Mouse (Mus musculus): Measurements from ENCODE around the gene Gprc5c. TPM values are rescaled to one million over a fixed set of nuclear protein-coding genes. Genes with fewer than 3 reads are reported as not detected.

The Gprc5c gene
- polyA plus RNA-seq (2012; rRNA removed) = 14.3 and 18.2 TPM in 2 replicates

DNA sequence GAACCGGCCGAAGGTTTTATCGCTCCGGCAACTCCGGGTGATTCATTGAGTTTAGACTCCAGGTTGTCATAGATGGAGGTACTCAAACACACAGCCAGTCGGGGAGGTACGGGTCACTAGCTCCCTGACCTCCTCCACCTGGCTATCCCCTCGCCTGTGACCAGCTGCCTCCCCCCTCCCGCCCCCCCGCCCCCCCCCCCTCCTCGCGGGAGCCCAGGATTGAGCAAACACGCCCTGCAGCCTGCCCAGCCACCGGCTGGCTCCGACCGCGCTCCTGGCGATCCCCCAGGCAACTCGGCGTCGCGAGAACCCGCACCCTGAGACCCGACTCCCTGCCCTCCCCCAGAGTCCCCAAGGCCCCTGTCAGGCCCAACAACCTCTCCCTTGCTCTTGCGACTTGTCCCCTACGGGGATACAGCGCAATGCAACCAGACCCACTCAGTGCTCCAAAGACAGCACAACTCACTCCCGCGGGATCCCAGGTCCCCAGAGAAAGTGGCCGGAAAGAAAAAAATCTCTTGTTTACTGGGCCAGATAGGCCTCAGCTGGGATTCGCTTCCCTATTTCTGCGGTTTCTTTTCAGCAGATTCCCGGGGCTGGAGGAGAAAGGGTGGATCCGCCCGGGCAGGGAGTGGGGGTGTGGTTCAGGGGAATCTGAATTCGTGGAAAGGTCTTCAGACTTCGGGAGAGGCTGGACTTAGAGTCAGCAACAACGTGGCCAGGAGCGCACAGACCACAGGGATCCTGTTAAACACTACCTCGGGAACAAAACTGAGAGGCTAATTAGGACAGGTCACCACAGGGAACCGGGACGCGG lies at the start of gene Gprc5c:
Gene Gprc5c, plus strand, starts transcription at position 701 of the 817 bp plus-strand sequence.
- no peak for TF ChIP-seq CTCF (IDR thresholded peaks at IDR 0.05; ENCODE audit: insufficient read depth, low read length)
- no peak for TF ChIP-seq POLR2A (IDR thresholded peaks at IDR 0.05; ENCODE audit: borderline replicate concordance, extremely low read depth, low read depth, low read length)
- H3K4me3 ChIP-seq (replicated peaks; ENCODE audit: extremely low read depth, low read depth, low read length) = peak within 1 kb of the TSS; percentile 69
- peaks cover 3% of the 10 kb centered on the region for H3K4me1 ChIP-seq (ENCODE audit: control insufficient read depth, insufficient read depth, low read length)
- 3% methylated on average over 38 of the region's 43 CpGs for WGBS
- DNase-seq = peak; percentile 39

DNA sequence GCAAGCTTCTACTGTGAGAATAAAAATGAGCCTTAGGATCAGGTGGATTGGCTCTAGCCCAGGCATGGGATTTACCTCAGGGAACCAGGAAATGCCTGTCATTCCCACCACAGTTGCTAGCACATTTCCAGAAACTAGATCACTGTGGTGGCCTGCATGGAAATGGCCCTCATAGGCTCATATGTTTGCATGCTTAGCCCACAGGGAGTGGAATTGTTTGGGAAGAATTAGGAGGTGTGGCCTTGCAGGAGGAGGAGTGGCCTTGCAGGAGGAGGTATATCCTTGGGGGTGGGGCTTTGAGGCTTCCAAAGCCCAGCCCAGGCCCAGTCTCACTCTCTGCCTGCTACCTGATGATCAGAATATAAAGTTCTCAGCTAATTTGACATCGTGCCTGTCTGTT lies 49.0 kb upstream of the Gprc5c start:
- no peaks in the 10 kb centered on the region for H3K4me1 ChIP-seq (ENCODE audit: control insufficient read depth, insufficient read depth, low read length)
- H3K4me3 ChIP-seq (replicated peaks; ENCODE audit: extremely low read depth, low read depth, low read length) = no peak overlapping the region
- no peak for DNase-seq
- 91% methylated on average over 1 of the region's 1 CpGs for WGBS
- TF ChIP-seq CTCF (IDR thresholded peaks at IDR 0.05; ENCODE audit: insufficient read depth, low read length) (no peak), POLR2A (IDR thresholded peaks at IDR 0.05; ENCODE audit: borderline replicate concordance, extremely low read depth, low read depth, low read length) (no peak)

DNA sequence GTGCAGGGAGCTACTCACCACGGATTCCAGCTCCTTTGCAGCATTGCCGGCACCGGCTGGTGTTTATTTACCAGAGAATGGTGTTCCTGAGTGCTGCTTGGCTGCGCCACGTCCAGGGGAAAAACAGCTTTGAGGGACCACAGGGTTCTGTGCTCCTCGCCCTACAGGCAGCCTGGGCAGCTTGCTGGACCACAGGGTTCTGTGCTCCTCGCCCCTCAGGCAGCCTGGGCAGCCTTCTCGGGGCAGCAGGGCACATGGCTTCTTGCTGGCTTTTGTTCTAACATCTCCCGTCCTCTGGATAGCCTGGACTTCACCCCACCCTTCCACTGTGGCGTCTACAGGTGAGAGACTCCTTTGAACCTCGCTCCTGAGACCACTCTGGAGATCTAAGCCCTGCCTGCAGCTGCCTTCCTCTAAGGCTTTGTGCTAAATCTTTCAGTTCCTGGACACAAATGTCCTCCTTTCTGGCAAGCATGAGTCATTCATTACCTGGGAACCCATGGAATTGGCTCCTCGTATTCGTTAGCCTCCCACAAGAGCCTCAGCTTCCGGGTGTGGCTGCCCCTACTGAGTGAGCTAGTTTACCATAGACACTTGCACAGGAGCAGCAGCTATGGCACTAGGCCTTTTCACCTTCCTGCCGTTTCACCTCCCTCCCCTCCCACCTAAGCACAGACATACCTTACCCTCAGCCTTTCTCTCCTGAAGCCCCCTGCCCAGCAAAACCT lies 48.2 kb upstream of the Gprc5c start:
- Histone ChIP-seq H3K4me3 (replicated peaks; ENCODE audit: extremely low read depth, low read depth, low read length) (no peak overlapping the region), H3K4me1 (ENCODE audit: control insufficient read depth, insufficient read depth, low read length) (no peaks in the 10 kb centered on the region)
- TF ChIP-seq POLR2A (IDR thresholded peaks at IDR 0.05; ENCODE audit: borderline replicate concordance, extremely low read depth, low read depth, low read length) (no peak), CTCF (IDR thresholded peaks at IDR 0.05; ENCODE audit: insufficient read depth, low read length) (no peak)
- DNase-seq = no peak
- 42% methylated on average over 15 of the region's 15 CpGs for WGBS

DNA sequence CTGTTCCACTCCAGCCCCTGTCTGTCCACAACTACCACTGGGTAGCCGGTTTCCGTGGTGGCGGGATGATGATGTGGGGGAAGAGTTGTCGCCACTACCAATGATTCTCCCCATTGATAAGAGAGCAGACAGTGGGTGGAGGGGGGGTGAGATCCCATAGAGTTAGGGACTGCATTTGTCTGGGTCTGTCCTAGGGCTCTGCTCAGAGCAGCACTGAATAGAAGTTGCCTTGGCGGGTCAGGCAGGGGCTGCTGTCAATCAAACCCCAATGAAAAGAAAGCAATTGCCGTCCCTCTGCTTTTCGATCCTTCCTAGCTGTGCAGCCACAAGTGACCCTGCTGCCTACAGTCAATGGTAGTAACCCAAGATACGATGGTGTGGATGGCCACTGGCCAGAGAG lies 47.0 kb upstream of the Gprc5c start:
- Histone ChIP-seq H3K4me3 (replicated peaks; ENCODE audit: extremely low read depth, low read depth, low read length) (no peak overlapping the region), H3K4me1 (ENCODE audit: control insufficient read depth, insufficient read depth, low read length) (no peaks in the 10 kb centered on the region)
- WGBS = 59% methylated on average over 8 of the region's 8 CpGs
- no peak for DNase-seq
- TF ChIP-seq CTCF (IDR thresholded peaks at IDR 0.05; ENCODE audit: insufficient read depth, low read length) (no peak), POLR2A (IDR thresholded peaks at IDR 0.05; ENCODE audit: borderline replicate concordance, extremely low read depth, low read depth, low read length) (no peak)

DNA sequence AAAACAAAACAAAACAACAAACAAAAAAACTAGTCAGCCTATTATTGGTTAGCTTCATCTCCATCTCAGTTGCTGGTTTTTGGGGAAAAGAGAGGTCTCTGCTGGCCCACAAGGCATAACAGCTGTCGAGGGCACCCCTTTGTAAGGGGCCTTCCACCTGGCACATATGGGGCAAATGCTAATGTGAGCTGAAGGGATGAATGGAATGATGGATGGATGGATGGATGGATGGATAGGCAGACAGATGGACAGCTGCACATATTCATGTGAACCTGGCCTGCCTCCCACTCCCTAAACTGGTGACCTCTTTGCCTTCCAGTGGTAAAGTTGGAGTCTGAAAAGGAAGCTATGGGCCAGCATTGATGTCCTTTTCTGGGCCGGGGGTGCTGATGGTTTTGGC lies 43.9 kb upstream of the Gprc5c start:
- TF ChIP-seq POLR2A (IDR thresholded peaks at IDR 0.05; ENCODE audit: borderline replicate concordance, extremely low read depth, low read depth, low read length) = no peak
- no peak for TF ChIP-seq CTCF (IDR thresholded peaks at IDR 0.05; ENCODE audit: insufficient read depth, low read length)
- no peak overlapping the region for H3K4me3 ChIP-seq (replicated peaks; ENCODE audit: extremely low read depth, low read depth, low read length)
- 75% methylated on average over 2 of the region's 2 CpGs for WGBS
- DNase-seq = no peak
- H3K4me1 ChIP-seq (ENCODE audit: control insufficient read depth, insufficient read depth, low read length) = no peaks in the 10 kb centered on the region

DNA sequence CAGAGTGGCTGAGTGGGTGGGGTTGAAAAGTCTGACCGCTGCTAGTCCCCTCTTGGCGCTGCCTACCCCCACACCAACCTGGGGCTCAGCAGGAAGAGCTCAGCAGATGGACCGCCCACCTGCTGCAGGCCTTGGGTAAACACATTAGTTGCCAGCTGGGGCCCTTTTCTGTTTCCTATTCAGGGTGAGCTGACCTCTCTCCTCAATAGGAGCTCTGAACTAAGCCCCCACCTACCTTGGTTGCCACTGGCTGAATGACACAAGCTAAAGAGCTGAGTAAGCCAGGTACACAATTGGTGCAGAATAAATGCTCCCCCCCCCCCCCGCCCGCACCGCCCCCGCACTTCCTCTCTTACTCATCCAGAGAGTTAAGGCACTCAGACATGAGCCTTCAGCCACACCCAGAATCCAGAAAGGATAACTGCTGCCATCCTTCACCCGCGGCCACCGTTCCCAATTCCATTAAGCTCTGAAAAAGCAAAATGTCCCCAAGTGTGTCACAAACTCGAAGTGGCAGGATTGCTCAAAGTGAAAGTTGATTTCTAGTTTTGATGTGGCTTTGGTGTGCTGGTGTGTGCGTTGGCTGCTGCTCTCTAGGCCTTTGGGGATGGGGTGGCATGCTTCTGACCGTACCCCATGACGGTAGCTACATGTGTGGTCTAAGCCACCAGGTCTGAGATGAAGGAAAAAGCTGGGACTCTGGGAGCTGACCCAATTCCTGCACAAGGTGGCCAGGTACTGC lies 43.1 kb upstream of the Gprc5c start:
- WGBS = 24% methylated on average over 14 of the region's 14 CpGs
- H3K4me1 ChIP-seq (ENCODE audit: control insufficient read depth, insufficient read depth, low read length) = no peaks in the 10 kb centered on the region
- no peak for TF ChIP-seq CTCF (IDR thresholded peaks at IDR 0.05; ENCODE audit: insufficient read depth, low read length)
- TF ChIP-seq POLR2A (IDR thresholded peaks at IDR 0.05; ENCODE audit: borderline replicate concordance, extremely low read depth, low read depth, low read length) = no peak
- H3K4me3 ChIP-seq (replicated peaks; ENCODE audit: extremely low read depth, low read depth, low read length) = no peak overlapping the region
- no peak for DNase-seq

DNA sequence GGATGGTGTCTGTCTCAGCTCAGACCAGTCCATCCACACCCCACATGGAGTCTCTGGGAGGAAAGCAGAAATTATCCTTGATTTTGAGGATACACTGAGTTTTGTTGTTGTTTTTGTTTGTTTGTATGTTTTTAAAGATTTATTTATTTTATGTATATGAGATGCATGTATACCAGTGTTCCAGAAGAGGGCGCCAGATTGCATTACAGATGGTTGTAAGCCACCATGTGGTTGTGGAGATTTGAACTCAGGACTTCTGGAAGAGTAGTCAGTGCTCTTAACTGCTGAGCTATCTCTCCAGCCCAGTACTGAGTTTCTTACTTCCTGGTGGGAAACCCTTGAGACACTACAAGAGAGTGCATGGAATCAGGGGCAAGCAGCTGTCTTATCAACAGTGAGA lies 41.6 kb upstream of the Gprc5c start:
- 84% methylated on average over 1 of the region's 1 CpGs for WGBS
- DNase-seq = no peak
- TF ChIP-seq POLR2A (IDR thresholded peaks at IDR 0.05; ENCODE audit: borderline replicate concordance, extremely low read depth, low read depth, low read length) (no peak), CTCF (IDR thresholded peaks at IDR 0.05; ENCODE audit: insufficient read depth, low read length) (no peak)
- H3K4me3 ChIP-seq (replicated peaks; ENCODE audit: extremely low read depth, low read depth, low read length) = no peak overlapping the region
- H3K4me1 ChIP-seq (ENCODE audit: control insufficient read depth, insufficient read depth, low read length) = no peaks in the 10 kb centered on the region

DNA sequence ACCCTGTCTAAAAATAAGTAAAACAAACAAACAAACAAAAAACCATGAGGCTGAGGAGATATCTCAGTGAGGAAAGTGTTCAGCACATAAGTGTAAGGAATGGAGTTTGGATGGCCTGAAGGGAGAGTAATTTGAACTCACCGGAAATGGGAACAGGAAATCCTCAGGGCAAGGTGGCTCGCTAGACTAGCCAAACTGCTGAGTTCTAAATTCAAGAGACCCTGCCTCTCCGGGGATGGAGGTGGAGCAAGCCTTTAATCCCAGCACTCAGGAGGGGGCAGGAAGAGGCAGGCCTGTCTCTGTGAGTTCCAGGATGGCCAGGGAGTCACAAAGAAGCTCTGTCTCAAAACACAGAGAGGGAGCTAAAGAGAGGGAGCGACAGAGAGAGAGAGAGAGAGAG lies 40.6 kb upstream of the Gprc5c start:
- no peaks in the 10 kb centered on the region for H3K4me1 ChIP-seq (ENCODE audit: control insufficient read depth, insufficient read depth, low read length)
- no peak for TF ChIP-seq CTCF (IDR thresholded peaks at IDR 0.05; ENCODE audit: insufficient read depth, low read length)
- no peak for TF ChIP-seq POLR2A (IDR thresholded peaks at IDR 0.05; ENCODE audit: borderline replicate concordance, extremely low read depth, low read depth, low read length)
- DNase-seq = no peak
- 28% methylated on average over 4 of the region's 4 CpGs for WGBS
- no peak overlapping the region for H3K4me3 ChIP-seq (replicated peaks; ENCODE audit: extremely low read depth, low read depth, low read length)

DNA sequence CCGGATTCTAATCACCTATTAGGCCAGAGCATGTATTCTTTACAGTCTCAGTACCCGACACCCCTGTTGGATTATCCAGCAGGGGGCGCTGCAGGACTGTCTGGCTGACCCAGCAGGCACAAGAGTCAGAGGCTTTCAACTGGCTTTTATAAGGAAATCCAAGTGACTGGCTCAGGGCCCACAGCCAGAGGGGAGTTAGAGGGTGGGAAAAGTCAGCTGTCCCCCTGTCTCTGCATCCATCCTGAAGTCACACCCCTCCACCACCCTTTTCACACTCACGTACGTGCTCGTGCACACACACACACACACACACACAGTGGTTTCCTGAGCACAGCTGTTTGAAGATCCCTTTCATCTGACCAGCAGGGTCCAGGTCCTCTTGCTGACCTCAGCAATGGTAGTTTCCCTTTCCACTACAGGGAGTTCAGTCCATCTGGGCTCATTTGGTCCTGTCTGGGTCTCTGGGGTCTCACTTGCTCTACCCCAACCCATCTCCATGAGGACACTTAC lies 38.2 kb upstream of the Gprc5c start:
- DNase-seq = peak; percentile 91
- 12% methylated on average over 6 of the region's 6 CpGs for WGBS
- TF ChIP-seq CTCF (IDR thresholded peaks at IDR 0.05; ENCODE audit: insufficient read depth, low read length) = peak; percentile 82
- TF ChIP-seq POLR2A (IDR thresholded peaks at IDR 0.05; ENCODE audit: borderline replicate concordance, extremely low read depth, low read depth, low read length) = no peak
- Histone ChIP-seq H3K4me1 (ENCODE audit: control insufficient read depth, insufficient read depth, low read length) (no peaks in the 10 kb centered on the region), H3K4me3 (replicated peaks; ENCODE audit: extremely low read depth, low read depth, low read length) (no peak overlapping the region)

All from lung, adult 2 months (tissue).